Mouse (Mus musculus) kidney, postnatal 10 days (tissue): ENCODE results near the gene Smc1b.

Experiments used
- DNase-seq: peaks from one replicate; pipeline ENCODE4 v3.0.0; 2021; ENCODE audit warnings: mixed read lengths

Smc1b gene

DNA sequence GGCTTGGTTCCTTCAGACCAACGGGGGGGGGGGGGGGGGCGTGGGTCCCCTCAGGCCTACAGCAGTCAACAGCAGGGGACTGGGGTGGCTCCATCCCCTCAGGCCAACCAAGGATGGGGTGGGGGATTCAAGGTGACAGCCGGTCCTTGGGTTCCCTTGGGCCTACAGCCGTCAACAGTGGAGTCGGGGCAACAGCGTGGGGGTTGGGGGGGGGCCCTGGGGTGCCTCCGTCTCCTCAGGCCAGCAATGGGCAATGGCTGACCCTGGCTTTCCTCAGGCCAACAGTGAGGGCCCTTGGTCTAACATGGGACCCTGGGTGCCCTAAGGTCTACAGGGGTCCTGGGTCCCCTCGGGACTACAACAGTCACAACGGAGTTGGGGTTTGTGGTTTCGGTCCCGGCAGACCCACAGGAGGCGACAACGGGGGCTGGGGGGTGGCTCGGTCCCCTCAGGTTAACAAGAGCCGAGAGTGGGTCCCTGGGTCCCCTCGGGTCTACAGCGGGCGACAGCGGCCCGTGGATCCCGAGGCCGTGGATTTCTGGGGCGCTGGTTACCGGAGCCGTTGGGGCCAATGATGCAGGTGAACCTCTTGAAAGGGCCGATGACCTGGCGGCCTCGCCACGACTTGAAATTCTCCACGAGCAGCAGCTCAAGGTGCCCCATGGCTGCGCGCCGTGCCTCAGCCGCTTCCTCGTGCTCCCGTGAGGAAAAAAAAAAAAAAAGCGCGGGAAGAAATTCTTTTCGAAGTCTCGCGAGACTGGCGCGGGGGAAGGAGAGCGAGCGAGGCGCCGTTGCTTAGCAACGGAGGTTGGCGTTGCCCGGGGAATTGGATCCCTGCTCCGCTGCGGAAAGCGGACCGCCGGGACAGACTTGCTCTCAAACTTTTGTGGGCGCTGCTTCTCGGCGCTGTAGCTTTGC is at the start of gene Smc1b, which contains the start of gene Ribc2:
Gene Smc1b (minus strand): TSS at position 690 of the 918 bp plus-strand sequence.
Gene Ribc2 (plus strand): TSS at position 804 of the 918 bp plus-strand sequence.
- DNase-seq = peak; percentile 87

- DNase-seq = no peak
Observed at GRCm38 (mm10) chr15:85180368-85180767, 48.6 kb upstream of the Smc1b start.

DNA sequence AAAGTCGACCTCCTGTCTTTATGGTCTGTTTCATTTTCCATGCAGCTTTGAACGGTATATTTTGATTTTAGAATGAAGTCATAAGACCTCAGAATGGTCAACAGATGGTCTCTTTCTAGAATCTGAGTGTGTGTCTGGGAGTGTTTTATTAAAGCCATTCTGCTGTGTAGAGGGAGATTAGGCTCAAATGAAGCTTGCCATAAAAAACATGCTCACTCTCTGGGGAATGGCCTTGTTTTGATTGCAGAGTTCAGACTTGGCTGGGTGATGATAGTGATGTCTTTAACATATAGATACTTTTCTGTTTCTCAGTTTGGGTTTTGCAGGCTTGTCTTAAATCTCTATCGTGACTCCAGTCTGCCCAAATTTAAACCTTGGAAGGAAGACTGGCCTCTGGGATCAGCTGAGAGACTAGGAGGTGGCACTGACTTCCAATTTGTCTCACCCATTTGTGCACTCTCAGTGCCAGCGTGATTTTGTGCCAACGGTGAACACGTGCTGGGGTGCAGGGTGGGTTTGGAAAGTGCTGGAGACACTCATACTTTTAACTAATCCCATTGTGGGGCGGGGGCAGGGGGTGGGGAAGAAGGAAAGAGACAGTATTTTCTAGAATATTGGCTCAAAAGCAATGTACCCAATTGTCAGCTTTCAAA is 47.9 kb upstream of the Smc1b start:
- DNase-seq = peak; percentile 33

- no peak for DNase-seq
Observed at GRCm38 (mm10) chr15:85178172-85178571, 46.4 kb upstream of the Smc1b start.

- DNase-seq = peak; percentile 70
Observed at GRCm38 (mm10) chr15:85177576-85177975, 45.8 kb upstream of the Smc1b start.

GRCm38 (mm10) chr15:85174060-85174459 is 42.3 kb upstream of the Smc1b start:
- DNase-seq = no peak

- no peak for DNase-seq
Observed at GRCm38 (mm10) chr15:85173425-85173824, 41.7 kb upstream of the Smc1b start.

- peak; percentile 73 for DNase-seq
Observed at GRCm38 (mm10) chr15:85172054-85172453, 40.3 kb upstream of the Smc1b start.

GRCm38 (mm10) chr15:85167086-85167679 is 35.4 kb upstream of the Smc1b start:
- DNase-seq = no peak

GRCm38 (mm10) chr15:85166433-85166933 is 34.7 kb upstream of the Smc1b start:
- DNase-seq = no peak

DNA sequence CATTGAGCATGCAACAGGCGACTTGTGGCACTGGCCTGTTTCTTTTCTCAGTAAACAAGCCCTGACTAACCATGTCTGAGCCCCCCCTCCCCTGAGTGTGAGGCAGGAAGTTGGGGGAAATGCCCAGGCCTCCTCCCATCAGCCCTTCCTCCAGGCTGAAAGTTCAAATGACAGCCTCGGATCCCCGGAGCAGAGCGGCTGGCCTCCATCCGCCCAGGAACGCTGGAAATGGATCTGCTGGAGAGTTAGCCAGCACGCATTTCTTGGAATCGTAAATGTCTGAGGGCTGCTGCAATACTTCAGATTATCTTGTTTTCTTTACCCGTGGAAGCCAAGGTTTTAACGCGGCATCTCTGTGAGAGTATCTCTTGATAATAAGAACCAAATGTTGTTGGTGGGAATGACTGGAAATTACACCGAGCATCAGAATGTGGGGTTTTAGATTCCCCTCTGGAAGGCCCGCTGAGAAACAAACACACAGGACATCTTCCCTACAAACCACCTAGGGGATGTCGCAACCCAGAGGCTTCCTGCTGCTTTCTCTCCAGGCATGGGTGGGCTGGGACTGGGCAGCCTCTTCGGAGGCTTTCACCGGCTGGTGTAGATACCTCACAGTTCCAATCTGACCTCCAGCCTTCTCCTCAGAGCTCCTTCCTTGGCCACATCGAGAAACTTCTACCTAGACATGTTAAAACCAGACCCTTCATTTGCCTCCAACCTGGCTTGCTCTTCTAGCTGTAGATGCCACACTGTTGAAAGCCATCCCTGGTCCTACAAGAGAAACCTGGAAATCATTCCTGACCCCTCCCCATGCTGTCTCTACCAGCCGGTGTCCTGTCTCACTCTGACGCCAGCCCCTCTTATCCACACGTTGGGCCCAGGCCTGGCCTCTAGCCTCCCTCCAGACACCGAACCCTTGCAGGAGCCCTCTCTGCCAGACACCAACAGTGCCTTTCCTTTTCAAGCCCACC is 31.2 kb upstream of the Smc1b start:
- DNase-seq = peak; percentile 81

GRCm38 (mm10) chr15:85161416-85161815 is 29.7 kb upstream of the Smc1b start:
- DNase-seq = no peak

- DNase-seq = no peak
Observed at GRCm38 (mm10) chr15:85156198-85156597, 24.4 kb upstream of the Smc1b start.

GRCm38 (mm10) chr15:85154091-85154490 is 22.3 kb upstream of the Smc1b start:
- DNase-seq = no peak

DNA sequence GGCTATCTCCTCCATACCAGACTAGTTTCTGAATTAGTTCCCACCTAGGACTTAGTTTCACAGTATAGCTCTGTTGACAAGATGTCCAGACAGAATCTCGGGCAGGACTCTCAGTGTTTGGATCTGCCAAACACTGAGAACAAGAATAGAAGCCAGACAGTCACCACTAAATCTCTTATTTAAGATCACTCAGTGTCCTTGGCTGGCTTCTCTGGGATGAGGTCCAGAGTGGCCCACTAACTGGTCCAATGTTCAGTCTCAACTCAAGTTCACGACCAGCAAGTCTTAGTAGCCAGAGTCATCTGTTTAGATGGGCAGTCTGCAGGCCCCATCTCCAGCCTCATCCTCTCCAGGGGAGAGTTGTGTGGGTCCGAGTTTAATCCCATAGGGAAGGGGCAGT is 20.8 kb upstream of the Smc1b start:
- DNase-seq = no peak

GRCm38 (mm10) chr15:85151433-85151918 is 19.7 kb upstream of the Smc1b start:
- DNase-seq = peak; percentile 91

- DNase-seq = no peak
Observed at GRCm38 (mm10) chr15:85144249-85144648, 12.5 kb upstream of the Smc1b start.

DNA sequence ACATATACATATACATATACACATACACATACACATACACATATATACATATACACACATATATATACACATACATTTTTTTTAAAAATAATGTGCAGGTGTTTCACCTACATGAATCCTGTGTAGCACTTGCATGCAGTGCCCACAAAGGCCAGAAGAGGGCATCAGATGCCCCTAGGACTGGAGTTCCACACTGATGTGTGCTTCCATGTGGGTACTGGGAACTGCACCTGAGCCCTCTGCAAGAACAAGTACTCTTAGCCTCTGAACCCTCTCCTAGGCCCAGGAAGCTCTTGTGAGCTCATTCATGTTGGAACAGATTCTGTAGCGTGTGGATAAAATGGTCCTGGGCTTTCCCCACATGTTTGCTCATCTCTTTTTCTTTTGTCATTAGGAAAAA is 12.0 kb upstream of the Smc1b start:
- DNase-seq = peak; percentile 6

GRCm38 (mm10) chr15:85143161-85143560 is 11.4 kb upstream of the Smc1b start:
- DNase-seq = peak; percentile 4

GRCm38 (mm10) chr15:85142441-85142840 is 10.7 kb upstream of the Smc1b start:
- DNase-seq = no peak

- DNase-seq = no peak
Observed at GRCm38 (mm10) chr15:85141290-85141689, 9.5 kb upstream of the Smc1b start.

DNA sequence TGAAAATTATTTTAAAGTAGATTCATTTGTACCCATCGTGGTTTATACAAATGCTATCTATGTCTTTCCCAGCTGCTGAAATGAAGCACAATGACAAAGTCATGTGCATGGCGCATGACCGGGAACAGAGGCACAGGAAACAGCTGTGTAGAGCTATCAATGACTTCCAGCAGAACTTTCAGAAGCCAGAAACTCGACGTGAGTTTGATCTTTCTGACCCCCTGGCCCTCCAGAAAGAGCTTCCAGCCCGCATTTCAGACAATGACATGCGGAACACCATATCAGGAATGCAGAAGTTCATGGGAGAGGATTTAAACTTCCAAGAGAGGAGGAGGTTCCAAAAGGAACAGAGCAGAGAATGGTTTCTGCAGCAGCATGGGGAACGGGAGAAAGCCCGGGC is 3.4 kb upstream of the Smc1b start:
- DNase-seq = no peak
